Mouse (Mus musculus): ENCODE measurements around the gene Foxb1. TPM values are rescaled to one million over a fixed set of nuclear protein-coding genes. Genes with fewer than 3 reads are reported as not detected.

Gene Foxb1
- total RNA-seq, 2 experiments from 2014 or later = not detected

DNA sequence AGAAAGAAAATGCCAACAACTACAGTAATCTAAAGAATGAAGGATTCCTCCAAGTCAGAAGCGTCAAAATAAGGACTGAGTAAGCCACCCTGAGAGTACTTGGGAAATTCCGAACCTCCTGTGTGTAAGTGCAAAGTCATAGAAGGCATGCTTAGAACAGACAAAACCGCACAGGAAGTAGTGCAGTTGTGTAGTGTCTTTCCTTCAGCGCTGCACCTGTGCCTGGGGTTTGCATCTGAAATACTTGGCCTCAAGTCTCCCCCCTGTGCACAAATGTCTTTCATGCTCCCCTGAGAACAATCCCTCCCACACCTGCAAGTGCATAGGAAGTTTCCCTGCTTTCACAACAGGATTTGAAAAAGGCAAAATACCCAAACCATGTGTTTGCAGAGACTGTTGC is 3.5 kb downstream of the Foxb1 start:
- DNase-seq (ENCODE audit: low spot score in 2 of 2) = no peak

GRCm38 (mm10) chr9:69756456-69756855 is 4.3 kb downstream of the Foxb1 start:
- no peak for DNase-seq (ENCODE audit: low spot score in 2 of 2)

DNA sequence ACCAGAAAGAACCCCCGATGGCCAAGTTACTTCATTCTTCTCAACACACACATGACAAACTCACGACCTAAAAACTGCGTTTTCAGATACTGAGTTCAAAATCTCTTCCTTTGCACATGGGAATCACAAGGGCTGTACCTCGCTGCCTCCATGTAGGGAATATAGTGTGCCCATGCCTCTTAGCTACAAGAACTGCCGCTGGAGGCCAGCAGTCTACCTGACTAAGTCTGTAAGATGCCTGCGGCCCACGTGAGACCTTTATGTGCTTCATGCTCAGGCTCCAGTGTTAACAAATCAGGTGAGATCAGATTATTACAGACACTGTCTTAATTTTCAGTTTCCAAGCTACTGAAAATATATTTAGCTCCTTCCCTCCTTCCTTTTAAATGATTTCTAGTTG is 4.7 kb downstream of the Foxb1 start:
- DNase-seq (ENCODE audit: low spot score in 2 of 2) = no peak

- no peak for DNase-seq (ENCODE audit: low spot score in 2 of 2)
Measured at GRCm38 (mm10) chr9:69755157-69755556, 5.6 kb downstream of the Foxb1 start.

- DNase-seq (ENCODE audit: low spot score in 2 of 2) = no peak
Measured at GRCm38 (mm10) chr9:69754712-69755111, 6.0 kb downstream of the Foxb1 start.

GRCm38 (mm10) chr9:69754291-69754690 is 6.4 kb downstream of the Foxb1 start:
- DNase-seq (ENCODE audit: low spot score in 2 of 2) = no peak

DNA sequence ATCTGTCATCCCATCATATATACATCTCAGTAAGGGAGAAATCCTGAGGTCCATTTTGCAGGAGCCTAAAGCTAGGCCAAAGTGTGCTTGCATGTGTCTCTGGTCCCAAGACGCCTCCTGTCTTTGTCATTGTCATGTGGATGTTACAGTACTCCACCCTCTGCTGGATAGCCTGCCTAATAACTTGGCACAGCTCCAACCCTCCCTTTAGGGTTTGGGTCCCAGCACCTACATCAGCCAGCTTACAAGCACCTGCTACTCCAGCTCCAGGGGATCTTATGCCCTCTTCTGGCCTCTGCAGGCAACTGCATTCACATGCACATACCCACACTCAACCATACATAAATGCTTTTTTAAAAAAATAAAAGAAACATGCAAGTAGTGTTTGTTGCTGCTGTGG is 12.8 kb downstream of the Foxb1 start:
- no peak for DNase-seq (ENCODE audit: low spot score in 2 of 2)

DNA sequence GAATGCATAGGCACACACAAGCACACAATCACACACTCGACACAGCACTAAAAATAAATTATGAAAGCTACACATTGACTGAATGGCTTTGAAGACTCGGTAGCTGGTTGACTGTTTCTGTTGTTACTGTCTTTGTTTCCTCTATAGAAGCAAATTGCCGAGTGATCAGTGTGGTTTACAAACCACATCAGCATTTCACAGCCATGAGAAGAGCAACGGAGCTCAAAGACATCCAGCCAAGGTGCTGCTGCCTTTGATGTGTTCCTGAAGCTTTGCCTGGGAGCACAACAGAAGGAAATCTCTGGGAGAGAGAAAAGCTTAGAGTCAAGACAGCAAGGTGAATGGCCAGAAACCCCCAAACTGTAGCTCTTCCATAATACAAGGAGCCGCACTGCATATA is 32.0 kb downstream of the Foxb1 start:
- DNase-seq (ENCODE audit: low spot score in 2 of 2) = no peak

GRCm38 (mm10) chr9:69718431-69718830 is 42.3 kb downstream of the Foxb1 start:
- DNase-seq (ENCODE audit: low spot score in 2 of 2) = no peak

GRCm38 (mm10) chr9:69716364-69716763 is 44.4 kb downstream of the Foxb1 start:
- DNase-seq (ENCODE audit: low spot score in 2 of 2) = no peak

DNA sequence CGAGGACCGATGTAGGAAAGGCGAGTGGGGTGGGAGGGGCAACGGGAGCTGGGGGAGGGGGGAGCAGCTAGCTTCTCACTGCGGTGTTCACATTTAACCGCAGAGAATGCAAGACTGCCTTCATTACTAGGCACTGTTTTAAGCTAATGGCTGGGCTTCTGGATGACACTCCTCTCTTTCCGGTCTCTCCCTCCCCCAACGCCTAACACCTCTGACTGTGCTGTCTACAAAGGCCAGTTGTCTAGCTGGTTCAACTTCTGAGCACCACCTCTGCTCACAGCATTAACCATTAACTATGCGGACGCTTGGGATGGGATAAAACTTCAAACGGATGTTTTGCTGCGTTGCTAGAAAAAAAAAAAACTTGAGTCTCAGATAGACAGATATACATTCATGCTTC is 45.3 kb downstream of the Foxb1 start:
- no peak for DNase-seq (ENCODE audit: low spot score in 2 of 2)

DNA sequence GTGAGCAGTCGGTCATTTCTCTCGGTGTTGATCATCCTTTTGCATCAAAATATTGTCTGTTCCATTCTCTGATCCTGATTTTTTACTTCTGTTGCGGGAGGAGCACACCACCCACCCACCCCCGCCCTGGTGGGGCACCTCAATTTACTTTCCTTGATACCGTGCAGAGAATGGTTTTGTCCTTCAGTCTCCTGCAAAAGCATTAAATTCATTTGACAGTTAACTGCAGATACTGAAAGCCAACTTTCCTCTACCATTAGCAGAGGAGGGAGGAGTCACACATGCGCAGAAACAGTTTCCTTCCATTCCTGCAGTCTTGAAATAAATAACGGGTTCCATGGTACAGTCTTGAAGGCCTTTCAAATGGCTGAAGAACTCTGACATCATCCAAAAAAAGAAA is 46.4 kb downstream of the Foxb1 start:
- no peak for DNase-seq (ENCODE audit: low spot score in 2 of 2)

DNA sequence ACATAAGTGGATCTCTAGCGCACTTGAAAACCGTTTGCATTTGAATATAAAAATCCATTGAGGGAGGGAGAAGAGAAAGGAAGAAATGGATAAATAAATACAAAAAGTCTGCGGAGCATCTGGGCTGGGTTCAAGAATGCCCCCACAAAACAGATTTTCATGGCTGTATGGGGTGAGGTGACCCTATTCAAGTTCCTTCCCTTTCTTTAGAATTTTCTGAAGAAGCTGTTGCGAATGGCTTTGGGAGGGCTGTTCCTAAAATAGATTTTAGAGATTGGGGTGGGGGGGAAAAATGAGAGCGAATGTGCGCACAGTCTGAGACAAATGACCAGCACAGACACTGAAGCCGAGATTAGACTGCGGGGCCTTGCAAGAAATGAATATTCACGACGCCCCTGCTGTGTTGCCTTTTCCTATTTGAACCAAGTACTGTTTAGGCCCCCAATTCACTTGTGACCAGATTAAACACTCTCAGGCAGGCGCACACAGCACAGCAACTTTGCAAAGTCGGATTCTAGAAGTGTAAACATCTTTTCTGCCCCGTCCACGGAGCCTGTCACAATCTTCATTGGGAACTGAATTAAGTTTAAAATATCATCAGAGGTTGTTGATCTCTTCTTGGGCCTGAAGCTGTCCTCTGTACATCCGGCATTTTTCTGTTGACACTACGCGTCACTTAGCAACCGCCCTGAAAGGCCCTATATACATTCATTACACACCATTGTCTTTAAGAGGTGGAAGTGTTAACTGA is 47.0 kb downstream of the Foxb1 start:
- no peak for DNase-seq (ENCODE audit: low spot score in 2 of 2)

DNA sequence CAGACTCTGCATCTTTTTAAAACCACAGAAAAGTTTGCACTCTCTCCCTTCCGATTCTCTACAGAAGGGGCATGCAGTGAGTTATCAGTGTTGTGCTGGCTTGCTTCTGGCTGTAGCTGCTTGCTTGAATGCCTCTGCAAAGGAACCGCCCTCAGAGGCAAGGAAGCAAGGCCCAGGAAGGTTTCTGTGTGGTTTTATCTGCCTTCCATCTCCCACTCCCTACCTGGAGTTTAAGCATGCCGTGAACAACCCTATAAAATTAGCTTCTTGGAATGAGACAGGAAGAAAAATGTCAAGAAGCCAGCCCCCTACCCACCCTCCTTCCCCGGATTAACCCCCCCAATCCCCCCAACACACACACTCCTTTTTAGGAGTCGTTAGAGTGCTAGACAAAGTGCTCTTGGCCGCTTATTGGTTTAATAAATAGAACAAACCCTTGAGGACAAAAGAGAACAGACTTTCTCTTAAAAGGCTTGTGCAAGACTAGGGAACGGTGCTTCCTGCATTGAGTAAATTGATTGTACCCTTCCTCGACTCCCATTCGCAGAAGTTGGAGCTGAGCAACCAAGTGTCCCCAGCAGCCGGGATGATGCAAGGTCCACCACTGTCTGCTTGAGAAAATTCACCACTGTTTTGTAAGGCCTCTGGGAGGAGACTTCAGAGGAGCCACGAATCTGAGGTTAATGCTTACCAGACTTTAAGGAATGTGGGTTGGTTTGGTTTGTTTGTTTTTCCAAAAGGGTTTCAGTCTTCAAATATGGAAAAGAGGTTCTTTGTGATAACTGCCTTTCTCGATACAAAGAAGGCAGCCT is 47.8 kb downstream of the Foxb1 start:
- DNase-seq (ENCODE audit: low spot score in 2 of 2) = no peak

Other genes with a start within 250 kb of the Foxb1 start
- 10 to 100 TPM; 81.0 to 81.7 TPM for gene Bnip2, start 228.5 kb upstream of the Foxb1 start, total RNA-seq (2021)

Measured in gastrocnemius, postnatal 4 days (tissue).